Mouse (Mus musculus) midbrain, postnatal 0 days (tissue): ENCODE measurements at regions not wholly inside any gene's neighbourhood (a gene's known extent, or its start where the extent isn't known, plus 50 kb on each side); places are given as distances from the start of the nearest gene placed in this dataset.

ENCODE experiments used
- ATAC-seq: fragments of 200-750 bp; cut with Nextera tagmentation; 2 replicates; pipeline ENCODE4 v1.8.0; 2017; ENCODE audit warnings: moderate number of reproducible peaks, mild to moderate bottlenecking, moderate TSS enrichment, moderate library complexity; ENCODE audit not compliant: low FRiP score
- DNase-seq: peaks from one replicate; pipeline ENCODE4 v3.0.0-alpha.2; 2015; ENCODE audit warnings: low spot score
- H3K27ac ChIP-seq: fragments of 300-500 bp; sonication (generic); 2 replicates; pipeline ENCODE4 v1.5.1; 2014; ENCODE audit warnings: low read depth, mild to moderate bottlenecking, low read length, mixed read lengths
- H3K27me3 ChIP-seq: fragments of 300-500 bp; sonication (generic); 2 replicates; pipeline ENCODE4 v1.6.1; 2014; ENCODE audit warnings: low read length, control low read depth, mixed read lengths; ENCODE audit not compliant: insufficient read depth
- H3K36me3 ChIP-seq: fragments of 300-500 bp; sonication (generic); 2 replicates; pipeline ENCODE4 v1.6.1; 2014; ENCODE audit warnings: low read length, control low read depth, mixed read lengths; ENCODE audit not compliant: insufficient read depth
- H3K4me1 ChIP-seq: fragments of 300-500 bp; sonication (generic); 2 replicates; pipeline ENCODE4 v1.6.1; 2014; ENCODE audit warnings: mild to moderate bottlenecking, control low read depth, antibody characterized with exemption, low read length, mixed read lengths; ENCODE audit not compliant: insufficient read depth
- H3K4me2 ChIP-seq: fragments of 300-500 bp; sonication (generic); 2 replicates; pipeline ENCODE4 v1.6.1; 2014; ENCODE audit warnings: low read depth, mild to moderate bottlenecking, low read length, mixed read lengths; ENCODE audit not compliant: poor library complexity, severe bottlenecking
- H3K4me3 ChIP-seq: fragments of 300-500 bp; sonication (generic); 2 replicates; pipeline ENCODE4 v1.5.1; 2014; ENCODE audit warnings: low read depth, mild to moderate bottlenecking, low read length, moderate library complexity
- H3K9ac ChIP-seq: fragments of 300-500 bp; sonication (generic); replicated peaks from 2 replicates; pipeline ENCODE4 v1.6.1; 2014; ENCODE audit warnings: mild to moderate bottlenecking, low read length, moderate library complexity, mixed read lengths; ENCODE audit not compliant: poor library complexity, severe bottlenecking
- H3K9me3 ChIP-seq: fragments of 300-500 bp; sonication (generic); 2 replicates; pipeline ENCODE4 v1.6.1; 2016; ENCODE audit warnings: low read length, control low read depth
- CTCF ChIP-seq: IDR thresholded peaks from 2 replicates; pipeline ENCODE4 v1.5.1; 2016; ENCODE audit warnings: antibody characterized with exemption, mild to moderate bottlenecking
- WGBS: fragments of 180-500 bp; shearing (Covaris S2); extraction: QIAGEN DNeasy Blood & Tissue Kit; methylation state at CpG from one replicate; pipeline ENCODE4 v1.1.7; 2014; 5-methylcytosine and 5-hydroxymethylcytosine counted together

DNA sequence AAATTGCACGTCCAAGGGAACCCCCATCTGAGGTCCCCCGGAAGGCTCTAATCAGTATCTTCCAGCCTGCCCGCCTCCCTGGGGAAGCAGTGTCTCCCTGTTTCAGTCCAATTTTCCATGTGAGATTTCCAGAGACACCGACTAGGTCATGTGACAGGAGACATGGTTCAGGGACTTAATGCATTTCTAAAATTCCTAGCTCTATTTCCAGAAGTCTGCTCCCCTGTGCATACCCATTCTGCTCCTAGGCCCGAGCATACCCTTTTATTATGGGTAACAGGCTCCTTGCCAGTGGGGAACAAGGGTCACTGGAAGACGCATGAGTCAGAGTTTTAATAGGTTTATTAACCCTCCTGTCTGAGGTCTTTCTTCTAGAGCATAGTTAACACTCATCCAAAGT is 263.6 kb downstream of the Dysf start:
- Histone ChIP-seq H3K27ac (no peak overlapping the region), H3K4me3 (no peak overlapping the region), H3K36me3 (no peaks in the 10 kb centered on the region), H3K4me1 (no peaks in the 10 kb centered on the region), H3K9ac (no peak overlapping the region), H3K4me2 (no peak overlapping the region), H3K27me3 (no peaks in the 10 kb centered on the region), H3K9me3 (no peaks in the 10 kb centered on the region)
- ATAC-seq (no peak), DNase-seq (no peak)
- TF ChIP-seq CTCF, result no peak
- WGBS, result 74% methylated on average over 6 of the region's 6 CpGs

DNA sequence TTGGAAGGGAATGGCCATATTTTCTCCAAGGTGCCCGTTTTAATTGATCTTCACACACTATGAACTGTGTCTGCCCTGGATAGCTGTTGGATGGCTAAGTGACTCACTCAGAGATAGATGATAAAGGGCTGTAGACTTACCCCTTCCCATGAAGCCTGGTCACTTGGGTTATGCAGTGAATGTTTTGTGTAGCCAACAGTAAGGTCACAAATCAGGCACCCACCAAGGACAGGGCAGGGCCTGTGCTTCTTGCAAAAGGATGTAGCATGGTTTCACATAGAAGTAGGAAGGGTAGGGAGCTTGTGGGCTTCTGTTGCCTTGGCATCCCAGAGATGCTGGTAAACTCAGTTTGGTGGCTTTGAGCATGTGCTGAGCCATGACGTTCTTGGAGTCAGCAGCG is 263.1 kb downstream of the Dysf start:
- H3K4me2 ChIP-seq, result no peak overlapping the region
- H3K9me3 ChIP-seq, result no peaks in the 10 kb centered on the region
- H3K4me1 ChIP-seq, result no peaks in the 10 kb centered on the region
- H3K4me3 ChIP-seq, result no peak overlapping the region
- WGBS, result 87% methylated on average over 3 of the region's 3 CpGs
- no peak for TF ChIP-seq CTCF
- H3K9ac ChIP-seq, result no peak overlapping the region
- H3K27ac ChIP-seq, result no peak overlapping the region
- DNase-seq (no peak), ATAC-seq (no peak)
- no peaks in the 10 kb centered on the region for H3K27me3 ChIP-seq
- H3K36me3 ChIP-seq, result no peaks in the 10 kb centered on the region

DNA sequence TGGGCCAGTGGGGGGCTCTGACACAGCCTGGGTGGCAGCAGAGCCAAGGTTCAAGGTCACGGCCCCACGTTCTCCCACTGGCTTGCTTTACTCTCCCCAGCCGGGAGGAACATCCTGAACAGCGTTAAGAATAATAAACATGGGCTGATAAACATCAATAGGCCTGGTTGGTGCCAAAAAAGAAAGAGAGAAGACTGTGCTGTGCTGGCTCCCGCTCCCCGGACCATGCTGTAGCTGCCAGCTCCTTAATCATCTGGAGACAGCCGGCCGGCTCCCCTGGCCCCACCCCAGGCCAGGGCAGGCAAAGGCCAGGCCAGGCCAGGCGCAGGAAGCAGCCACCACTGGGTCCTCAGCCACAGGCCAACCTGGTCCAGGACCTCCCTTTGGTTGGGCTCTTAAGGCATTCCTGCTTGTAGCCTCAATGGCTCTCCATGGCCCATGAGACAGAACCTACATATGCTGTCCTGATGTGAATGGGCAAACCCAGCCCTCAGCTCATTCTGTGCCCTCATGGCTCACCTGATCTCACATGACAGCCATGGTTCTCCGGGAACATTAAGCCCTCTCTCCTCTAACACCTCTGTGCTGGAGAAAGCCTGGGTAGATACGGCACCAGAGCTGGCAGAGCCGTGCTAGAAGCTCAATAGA is 262.3 kb downstream of the Dysf start:
- ATAC-seq, result no peak
- no peak for TF ChIP-seq CTCF

DNA sequence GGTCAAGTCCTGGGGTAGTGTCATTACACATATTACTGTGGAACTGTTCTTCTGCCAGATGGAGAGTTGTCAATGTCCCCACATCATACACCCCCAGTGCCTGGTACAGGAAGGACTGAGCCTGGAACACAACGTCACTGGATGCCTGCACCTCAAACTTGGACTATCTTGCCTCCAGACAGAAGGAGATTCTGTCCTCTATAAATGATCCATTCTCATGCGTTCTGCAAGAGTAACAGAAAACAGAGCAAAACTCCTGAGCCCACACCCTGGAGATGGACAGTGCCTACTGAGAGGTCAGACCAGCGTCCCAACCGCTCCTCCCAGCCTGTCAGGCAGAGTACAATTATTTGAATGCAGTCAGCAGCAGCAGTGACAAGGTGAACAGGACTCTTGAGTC is 261.1 kb downstream of the Dysf start:
- Histone ChIP-seq H3K27me3 (no peaks in the 10 kb centered on the region), H3K4me2 (no peak overlapping the region), H3K4me1 (no peaks in the 10 kb centered on the region), H3K27ac (no peak overlapping the region), H3K4me3 (no peak overlapping the region), H3K9ac (no peak overlapping the region), H3K9me3 (no peaks in the 10 kb centered on the region), H3K36me3 (no peaks in the 10 kb centered on the region)
- no peak for ATAC-seq
- no peak for DNase-seq
- no peak for TF ChIP-seq CTCF
- WGBS, result 87% methylated on average over 4 of the region's 4 CpGs

More for the DNA sequence above, 262.3 kb downstream of the Dysf start:
- Histone ChIP-seq H3K4me1 (no peaks in the 10 kb centered on the region), H3K9me3 (no peaks in the 10 kb centered on the region), H3K4me2 (no peak overlapping the region), H3K27ac (no peak overlapping the region), H3K27me3 (no peaks in the 10 kb centered on the region), H3K36me3 (no peaks in the 10 kb centered on the region), H3K4me3 (no peak overlapping the region), H3K9ac (no peak overlapping the region)
- 66% methylated on average over 12 of the region's 12 CpGs for WGBS
- no peak for DNase-seq

DNA sequence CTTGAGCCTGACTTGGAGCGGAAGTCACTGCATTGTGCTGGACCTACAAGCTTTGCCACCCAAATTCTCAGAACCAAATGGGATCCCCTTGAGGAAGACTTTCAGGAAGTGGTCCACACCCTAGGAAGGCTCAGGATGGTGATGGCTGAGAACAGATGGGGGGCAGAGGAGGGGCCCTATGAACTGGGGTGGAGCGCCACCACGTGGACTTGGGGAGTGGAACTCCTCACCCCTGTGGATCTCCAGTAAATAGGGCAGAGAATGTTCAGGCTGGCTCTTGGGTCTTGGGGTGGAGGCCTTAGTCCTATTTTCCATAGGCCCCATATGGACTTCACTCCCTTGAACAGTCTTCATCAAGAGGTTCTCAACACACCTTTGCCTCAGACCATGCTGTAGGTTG is 260.6 kb downstream of the Dysf start:
- Histone ChIP-seq H3K36me3 (no peaks in the 10 kb centered on the region), H3K4me3 (no peak overlapping the region), H3K27ac (no peak overlapping the region), H3K9me3 (no peaks in the 10 kb centered on the region), H3K9ac (no peak overlapping the region), H3K27me3 (no peaks in the 10 kb centered on the region), H3K4me1 (no peaks in the 10 kb centered on the region), H3K4me2 (no peak overlapping the region)
- 68% methylated on average over 3 of the region's 3 CpGs for WGBS
- no peak for ATAC-seq
- DNase-seq, result no peak
- no peak for TF ChIP-seq CTCF

DNA sequence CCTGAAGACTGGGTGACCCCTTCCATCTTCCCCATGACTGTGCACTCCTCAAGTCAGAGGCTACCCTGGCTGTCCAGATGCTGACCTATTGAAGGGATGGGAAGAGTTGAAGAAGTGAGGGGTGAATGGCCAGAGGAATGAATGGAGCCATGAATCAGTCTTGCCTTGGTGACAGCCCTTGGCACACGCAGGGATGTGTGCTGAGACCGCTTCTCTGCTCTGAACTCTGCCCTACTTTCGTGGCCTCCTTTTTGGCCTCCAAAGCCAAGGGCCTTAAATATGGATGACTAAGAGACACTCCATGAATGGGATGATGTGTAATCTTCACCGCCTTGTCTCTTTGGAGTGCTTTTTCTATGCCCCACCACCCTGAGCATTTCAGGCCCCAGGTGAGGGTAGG is 259.7 kb downstream of the Dysf start:
- Histone ChIP-seq H3K4me2 (no peak overlapping the region), H3K27me3 (no peaks in the 10 kb centered on the region), H3K4me3 (no peak overlapping the region), H3K27ac (no peak overlapping the region), H3K9me3 (no peaks in the 10 kb centered on the region), H3K4me1 (no peaks in the 10 kb centered on the region), H3K36me3 (no peaks in the 10 kb centered on the region), H3K9ac (no peak overlapping the region)
- 95% methylated on average over 4 of the region's 4 CpGs for WGBS
- ATAC-seq (no peak), DNase-seq (no peak)
- no peak for TF ChIP-seq CTCF
